Mouse (Mus musculus) stomach, postnatal 0 days (tissue): ENCODE results near the gene Unc80.

Experiments
- CTCF ChIP-seq: IDR thresholded peaks from 2 replicates; pipeline ENCODE4 v1.5.1; 2016; ENCODE audit warnings: antibody characterized with exemption, low read depth, mild to moderate bottlenecking, moderate library complexity
- EP300 ChIP-seq: optimal IDR thresholded peaks from 2 replicates; pipeline ENCODE3; 2016; ENCODE audit warnings: antibody characterized with exemption

- no peak for TF ChIP-seq CTCF
- TF ChIP-seq EP300 = no peak
Measured at GRCm38 (mm10) chr1:66672812-66673211, 204.6 kb downstream of the Unc80 start.
